Mouse (Mus musculus): Measurements from ENCODE around the gene Stxbp2. TPM values are rescaled to one million over a fixed set of nuclear protein-coding genes. Genes with fewer than 3 reads are reported as not detected.

The Stxbp2 gene
- polyA plus RNA-seq, 1 experiment from 2014 or later: 25.2 TPM

GRCm38 (mm10) chr8:3598054-3598453 lies 32.7 kb upstream of the Stxbp2 start:
- H3K27ac ChIP-seq (ENCODE audit: low read depth, low read length): no peak overlapping the region
- 80% methylated on average over 3 of the region's 3 CpGs for WGBS
- no peaks in the 10 kb centered on the region for H3K4me1 ChIP-seq (ENCODE audit: control insufficient read depth, insufficient read depth, low read length)
- no peak overlapping the region for H3K4me2 ChIP-seq (ENCODE audit: low read depth)
- H3K9me3 ChIP-seq (ENCODE audit: control insufficient read depth, low read length): no peaks in the 10 kb centered on the region
- no peak overlapping the region for H3K4me3 ChIP-seq (ENCODE audit: low read depth, low read length)
- no peaks in the 10 kb centered on the region for H3K36me3 ChIP-seq (ENCODE audit: control insufficient read depth, insufficient read depth, low read length)
- H3K27me3 ChIP-seq (ENCODE audit: control insufficient read depth, insufficient read depth, low read length): no peaks in the 10 kb centered on the region
- no peak for ATAC-seq (ENCODE audit: insufficient read depth, low FRiP score, low TSS enrichment)
- DNase-seq (ENCODE audit: low spot score): no peak
- no peak overlapping the region for H3K9ac ChIP-seq (ENCODE audit: low read length)

GRCm38 (mm10) chr8:3599219-3599618 lies 31.5 kb upstream of the Stxbp2 start:
- Histone ChIP-seq H3K9me3 (ENCODE audit: control insufficient read depth, low read length) (no peaks in the 10 kb centered on the region), H3K27me3 (ENCODE audit: control insufficient read depth, insufficient read depth, low read length) (no peaks in the 10 kb centered on the region), H3K4me3 (ENCODE audit: low read depth, low read length) (no peak overlapping the region), H3K4me1 (ENCODE audit: control insufficient read depth, insufficient read depth, low read length) (no peaks in the 10 kb centered on the region), H3K27ac (ENCODE audit: low read depth, low read length) (no peak overlapping the region), H3K4me2 (ENCODE audit: low read depth) (no peak overlapping the region), H3K36me3 (ENCODE audit: control insufficient read depth, insufficient read depth, low read length) (no peaks in the 10 kb centered on the region), H3K9ac (ENCODE audit: low read length) (no peak overlapping the region)
- ATAC-seq (ENCODE audit: insufficient read depth, low FRiP score, low TSS enrichment) (no peak), DNase-seq (ENCODE audit: low spot score) (no peak)
- 78% methylated on average over 1 of the region's 1 CpGs for WGBS

- DNase-seq (ENCODE audit: low spot score) (no peak), ATAC-seq (ENCODE audit: insufficient read depth, low FRiP score, low TSS enrichment) (no peak)
- WGBS: 92% methylated on average over 6 of the region's 6 CpGs
- no peak overlapping the region for H3K9ac ChIP-seq (ENCODE audit: low read length)
- H3K4me3 ChIP-seq (ENCODE audit: low read depth, low read length): no peak overlapping the region
- no peaks in the 10 kb centered on the region for H3K36me3 ChIP-seq (ENCODE audit: control insufficient read depth, insufficient read depth, low read length)
- no peaks in the 10 kb centered on the region for H3K4me1 ChIP-seq (ENCODE audit: control insufficient read depth, insufficient read depth, low read length)
- H3K27ac ChIP-seq (ENCODE audit: low read depth, low read length): no peak overlapping the region
- H3K9me3 ChIP-seq (ENCODE audit: control insufficient read depth, low read length): no peaks in the 10 kb centered on the region
- H3K27me3 ChIP-seq (ENCODE audit: control insufficient read depth, insufficient read depth, low read length): no peaks in the 10 kb centered on the region
- H3K4me2 ChIP-seq (ENCODE audit: low read depth): no peak overlapping the region
Measured at GRCm38 (mm10) chr8:3600401-3600800, 30.4 kb upstream of the Stxbp2 start.

- no peaks in the 10 kb centered on the region for H3K9me3 ChIP-seq (ENCODE audit: control insufficient read depth, low read length)
- H3K4me3 ChIP-seq (ENCODE audit: low read depth, low read length): no peak overlapping the region
- no peak overlapping the region for H3K4me2 ChIP-seq (ENCODE audit: low read depth)
- ATAC-seq (ENCODE audit: insufficient read depth, low FRiP score, low TSS enrichment): no peak
- no peak for DNase-seq (ENCODE audit: low spot score)
- no peak overlapping the region for H3K9ac ChIP-seq (ENCODE audit: low read length)
- H3K27me3 ChIP-seq (ENCODE audit: control insufficient read depth, insufficient read depth, low read length): no peaks in the 10 kb centered on the region
- peaks cover 6% of the 10 kb centered on the region for H3K36me3 ChIP-seq (ENCODE audit: control insufficient read depth, insufficient read depth, low read length)
- no peaks in the 10 kb centered on the region for H3K4me1 ChIP-seq (ENCODE audit: control insufficient read depth, insufficient read depth, low read length)
- H3K27ac ChIP-seq (ENCODE audit: low read depth, low read length): no peak overlapping the region
- WGBS: 84% methylated on average over 13 of the region's 13 CpGs
Measured at GRCm38 (mm10) chr8:3603439-3603838, 27.3 kb upstream of the Stxbp2 start.

GRCm38 (mm10) chr8:3606593-3606992 lies 24.2 kb upstream of the Stxbp2 start:
- Histone ChIP-seq H3K4me2 (ENCODE audit: low read depth) (no peak overlapping the region), H3K36me3 (ENCODE audit: control insufficient read depth, insufficient read depth, low read length) (peaks cover 20% of the 10 kb centered on the region), H3K9ac (ENCODE audit: low read length) (no peak overlapping the region), H3K4me3 (ENCODE audit: low read depth, low read length) (no peak overlapping the region), H3K27ac (ENCODE audit: low read depth, low read length) (no peak overlapping the region), H3K9me3 (ENCODE audit: control insufficient read depth, low read length) (no peaks in the 10 kb centered on the region), H3K4me1 (ENCODE audit: control insufficient read depth, insufficient read depth, low read length) (no peaks in the 10 kb centered on the region), H3K27me3 (ENCODE audit: control insufficient read depth, insufficient read depth, low read length) (no peaks in the 10 kb centered on the region)
- DNase-seq (ENCODE audit: low spot score): no peak
- no peak for ATAC-seq (ENCODE audit: insufficient read depth, low FRiP score, low TSS enrichment)
- WGBS: 92% methylated on average over 16 of the region's 16 CpGs

- Histone ChIP-seq H3K9me3 (ENCODE audit: control insufficient read depth, low read length) (no peaks in the 10 kb centered on the region), H3K36me3 (ENCODE audit: control insufficient read depth, insufficient read depth, low read length) (peaks cover 24% of the 10 kb centered on the region), H3K27ac (ENCODE audit: low read depth, low read length) (no peak overlapping the region), H3K4me2 (ENCODE audit: low read depth) (no peak overlapping the region), H3K9ac (ENCODE audit: low read length) (no peak overlapping the region), H3K4me1 (ENCODE audit: control insufficient read depth, insufficient read depth, low read length) (no peaks in the 10 kb centered on the region), H3K4me3 (ENCODE audit: low read depth, low read length) (no peak overlapping the region), H3K27me3 (ENCODE audit: control insufficient read depth, insufficient read depth, low read length) (no peaks in the 10 kb centered on the region)
- 97% methylated on average over 7 of the region's 7 CpGs for WGBS
- DNase-seq (ENCODE audit: low spot score): no peak
- ATAC-seq (ENCODE audit: insufficient read depth, low FRiP score, low TSS enrichment): no peak
Measured at GRCm38 (mm10) chr8:3607822-3608221, 22.9 kb upstream of the Stxbp2 start.

GRCm38 (mm10) chr8:3609046-3609815 lies 21.5 kb upstream of the Stxbp2 start:
- H3K4me3 ChIP-seq (ENCODE audit: low read depth, low read length): no peak overlapping the region
- no peak overlapping the region for H3K4me2 ChIP-seq (ENCODE audit: low read depth)
- DNase-seq (ENCODE audit: low spot score): no peak
- no peak for ATAC-seq (ENCODE audit: insufficient read depth, low FRiP score, low TSS enrichment)
- no peak overlapping the region for H3K27ac ChIP-seq (ENCODE audit: low read depth, low read length)
- H3K9me3 ChIP-seq (ENCODE audit: control insufficient read depth, low read length): no peaks in the 10 kb centered on the region
- H3K4me1 ChIP-seq (ENCODE audit: control insufficient read depth, insufficient read depth, low read length): no peaks in the 10 kb centered on the region
- peaks cover 31% of the 10 kb centered on the region for H3K36me3 ChIP-seq (ENCODE audit: control insufficient read depth, insufficient read depth, low read length)
- no peak overlapping the region for H3K9ac ChIP-seq (ENCODE audit: low read length)
- H3K27me3 ChIP-seq (ENCODE audit: control insufficient read depth, insufficient read depth, low read length): no peaks in the 10 kb centered on the region
- WGBS: 90% methylated on average over 12 of the region's 12 CpGs

GRCm38 (mm10) chr8:3609816-3610150 lies 21.0 kb upstream of the Stxbp2 start:
- Histone ChIP-seq H3K27ac (ENCODE audit: low read depth, low read length) (no peak overlapping the region), H3K9me3 (ENCODE audit: control insufficient read depth, low read length) (no peaks in the 10 kb centered on the region)

GRCm38 (mm10) chr8:3621199-3621970 lies 9.4 kb upstream of the Stxbp2 start, which contains the start of the genes Xab2 and Pet100:
Gene Xab2 (minus strand): TSS chr8:3621316.
Gene Pet100 (plus strand): TSS chr8:3621548.
- H3K27ac ChIP-seq (ENCODE audit: low read depth, low read length): no peak within 1 kb of the TSS
- H3K27me3 ChIP-seq (ENCODE audit: control insufficient read depth, insufficient read depth, low read length): no peaks in the 10 kb centered on the region
- H3K36me3 ChIP-seq (ENCODE audit: control insufficient read depth, insufficient read depth, low read length): peaks cover 6% of the 10 kb centered on the region
- under 1% methylated on average over 37 of the region's 37 CpGs for WGBS
- no peaks in the 10 kb centered on the region for H3K9me3 ChIP-seq (ENCODE audit: control insufficient read depth, low read length)
- DNase-seq (ENCODE audit: low spot score): peak; percentile 100
- H3K4me1 ChIP-seq (ENCODE audit: control insufficient read depth, insufficient read depth, low read length): peaks cover 11% of the 10 kb centered on the region
- peak within 1 kb of the TSS; percentile 78 for H3K4me2 ChIP-seq (ENCODE audit: low read depth)
- H3K4me3 ChIP-seq (ENCODE audit: low read depth, low read length): peak within 1 kb of the TSS; percentile 86
- peak within 1 kb of the TSS; percentile 68 for H3K9ac ChIP-seq (ENCODE audit: low read length)
- peak; percentile 99 for ATAC-seq (ENCODE audit: insufficient read depth, low FRiP score, low TSS enrichment)

More at GRCm38 (mm10) chr8:3609816-3610150, 21.0 kb upstream of the Stxbp2 start:
- H3K4me3 ChIP-seq (ENCODE audit: low read depth, low read length): no peak overlapping the region
- no peak for DNase-seq (ENCODE audit: low spot score)
- H3K9ac ChIP-seq (ENCODE audit: low read length): no peak overlapping the region
- H3K4me2 ChIP-seq (ENCODE audit: low read depth): no peak overlapping the region
- no peak for ATAC-seq (ENCODE audit: insufficient read depth, low FRiP score, low TSS enrichment)
- no peaks in the 10 kb centered on the region for H3K4me1 ChIP-seq (ENCODE audit: control insufficient read depth, insufficient read depth, low read length)
- WGBS: 84% methylated on average over 6 of the region's 6 CpGs
- peaks cover 31% of the 10 kb centered on the region for H3K36me3 ChIP-seq (ENCODE audit: control insufficient read depth, insufficient read depth, low read length)
- H3K27me3 ChIP-seq (ENCODE audit: control insufficient read depth, insufficient read depth, low read length): no peaks in the 10 kb centered on the region
